Mouse (Mus musculus): ENCODE results near the gene Nebl.

DNA sequence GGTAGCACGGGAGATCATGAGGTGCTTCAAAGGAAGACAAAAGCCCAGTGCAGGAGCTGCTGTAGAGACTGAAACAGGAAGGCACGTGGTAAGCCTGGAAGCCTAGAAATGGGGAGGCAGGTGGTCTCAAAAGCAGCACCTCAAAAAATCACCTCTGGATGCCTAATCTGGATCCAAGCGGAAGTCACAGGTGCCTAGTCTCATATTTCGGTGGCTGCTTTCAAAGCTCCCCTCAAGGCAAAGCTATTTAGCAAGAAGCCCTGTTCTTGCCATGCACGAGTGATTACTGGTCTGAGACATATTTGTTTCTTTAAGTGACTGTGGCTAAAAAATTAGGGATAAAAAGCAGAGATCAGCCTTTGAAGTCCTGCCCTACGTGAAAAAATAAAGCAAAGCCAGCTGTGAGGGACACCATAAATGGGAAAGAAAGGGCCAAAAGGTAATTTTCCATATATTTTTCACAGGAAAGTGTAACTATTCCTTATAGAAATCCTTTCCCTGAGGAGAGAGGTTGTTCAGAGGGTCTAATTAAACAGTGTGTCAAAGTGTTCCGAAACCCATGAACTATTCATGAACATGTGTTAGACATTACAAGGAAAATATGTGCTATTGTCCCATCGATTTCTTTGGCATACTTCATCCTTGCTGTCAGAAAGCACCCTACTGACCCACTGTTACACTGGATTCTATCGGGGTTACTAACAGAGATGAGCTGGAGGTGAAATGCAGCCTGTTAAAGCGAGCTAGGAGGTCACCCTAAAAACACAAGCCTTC lies 206.9 kb downstream of the Nebl start:
- no peak for TF ChIP-seq GATA1 (IDR thresholded peaks at IDR 0.05; ENCODE audit: low read length)
- no peak for TF ChIP-seq TAL1 (IDR thresholded peaks at IDR 0.05; ENCODE audit: low read length)

Data from erythroblast, embryonic 14.5 days (primary cell).